Mouse (Mus musculus): ENCODE measurements around the gene Sema6b. TPM values are rescaled to one million over a fixed set of nuclear protein-coding genes. Genes with fewer than 3 reads are reported as not detected.

The Sema6b gene
- polyA plus RNA-seq, 1 experiment from 2014 or later: 9.4 TPM

DNA sequence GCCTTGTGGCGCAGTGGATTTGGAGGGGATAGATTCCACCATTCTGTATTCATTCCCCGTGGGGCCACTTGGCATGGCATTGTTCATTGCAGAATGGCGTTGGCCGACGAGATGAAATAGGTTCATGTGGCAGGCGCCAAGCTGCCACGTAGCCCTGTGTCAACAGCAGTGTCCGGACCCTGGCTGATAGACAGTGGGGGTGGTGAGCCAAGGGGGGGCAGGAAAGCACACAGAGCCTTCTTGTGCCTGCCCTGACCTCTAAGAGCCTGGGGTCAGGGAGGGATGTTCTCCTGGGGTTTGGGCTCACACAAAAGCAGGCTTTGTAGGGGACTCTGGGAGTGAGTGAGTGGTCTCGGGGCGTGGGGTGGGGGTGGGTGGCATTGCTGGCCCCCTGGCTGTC is 30.5 kb upstream of the Sema6b start:
- H3K9me3 ChIP-seq (replicated peaks; ENCODE audit: control insufficient read depth, low read length): no peaks in the 10 kb centered on the region
- no peaks in the 10 kb centered on the region for H3K27me3 ChIP-seq (replicated peaks; ENCODE audit: control insufficient read depth, insufficient read depth, low read length)
- no peak overlapping the region for H3K9ac ChIP-seq (ENCODE audit: low read length)
- ATAC-seq (peak; percentile 22; the same call in 1 of the 2 replicates), DNase-seq (ENCODE audit: low spot score) (no peak)
- no peak overlapping the region for H3K27ac ChIP-seq (ENCODE audit: low read depth, low read length)
- 22% methylated on average over 10 of the region's 10 CpGs for WGBS
- peaks cover 16% of the 10 kb centered on the region for H3K36me3 ChIP-seq (ENCODE audit: control insufficient read depth, insufficient read depth, low read length)
- no peaks in the 10 kb centered on the region for H3K4me1 ChIP-seq (ENCODE audit: control insufficient read depth, insufficient read depth, low read length)
- H3K4me2 ChIP-seq (ENCODE audit: low read length): no peak overlapping the region
- no peak overlapping the region for H3K4me3 ChIP-seq (ENCODE audit: low read depth, low read length)

DNA sequence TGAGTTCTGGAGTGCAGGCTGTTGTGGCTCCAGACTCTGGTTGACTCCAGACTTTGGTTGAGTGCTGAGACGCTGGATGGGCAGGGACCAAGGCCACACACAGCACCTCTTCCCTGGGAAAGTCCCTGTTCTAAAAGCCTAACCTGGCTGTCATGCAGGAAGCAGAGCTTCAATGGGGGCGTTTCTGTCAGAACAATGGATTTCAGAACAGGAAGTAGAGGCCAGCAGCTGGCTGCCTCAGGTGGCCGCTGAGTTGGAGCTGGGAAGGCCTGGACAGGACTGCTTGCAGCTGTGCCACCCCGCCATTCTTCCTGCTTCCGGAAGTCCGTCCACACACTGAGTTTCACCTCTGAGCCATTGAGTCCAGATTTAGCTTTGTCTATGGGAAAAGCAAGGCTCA is 29.7 kb upstream of the Sema6b start:
- DNase-seq (ENCODE audit: low spot score) (no peak), ATAC-seq (no peak)
- H3K4me2 ChIP-seq (ENCODE audit: low read length): no peak overlapping the region
- H3K4me3 ChIP-seq (ENCODE audit: low read depth, low read length): no peak overlapping the region
- peaks cover 8% of the 10 kb centered on the region for H3K36me3 ChIP-seq (ENCODE audit: control insufficient read depth, insufficient read depth, low read length)
- no peak overlapping the region for H3K27ac ChIP-seq (ENCODE audit: low read depth, low read length)
- no peaks in the 10 kb centered on the region for H3K27me3 ChIP-seq (replicated peaks; ENCODE audit: control insufficient read depth, insufficient read depth, low read length)
- H3K9me3 ChIP-seq (replicated peaks; ENCODE audit: control insufficient read depth, low read length): no peaks in the 10 kb centered on the region
- H3K4me1 ChIP-seq (ENCODE audit: control insufficient read depth, insufficient read depth, low read length): no peaks in the 10 kb centered on the region
- WGBS: 57% methylated on average over 6 of the region's 6 CpGs
- no peak overlapping the region for H3K9ac ChIP-seq (ENCODE audit: low read length)

DNA sequence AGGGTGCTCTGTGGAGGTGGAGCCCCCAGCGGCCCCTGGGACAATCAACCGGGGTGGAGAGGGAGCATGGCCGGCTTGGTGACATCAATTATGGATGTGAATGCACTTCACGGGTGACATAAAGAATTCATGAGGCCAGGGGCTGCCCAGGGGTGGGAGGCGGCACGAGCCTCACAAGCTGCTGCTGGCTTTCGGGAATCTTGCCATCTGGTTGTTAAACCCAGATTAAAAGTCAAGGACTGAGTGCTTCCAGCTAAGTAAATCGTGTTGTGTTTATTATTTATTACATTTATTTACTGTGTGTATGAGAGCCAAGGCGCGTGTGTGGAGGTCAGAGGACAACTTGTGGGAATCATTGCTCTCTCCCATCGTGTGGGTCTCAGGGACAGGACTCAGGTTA is 25.5 kb upstream of the Sema6b start:
- Histone ChIP-seq H3K9ac (ENCODE audit: low read length) (no peak overlapping the region), H3K27me3 (replicated peaks; ENCODE audit: control insufficient read depth, insufficient read depth, low read length) (no peaks in the 10 kb centered on the region; the same call in 1 of the 2 replicates), H3K27ac (ENCODE audit: low read depth, low read length) (no peak overlapping the region), H3K4me3 (ENCODE audit: low read depth, low read length) (no peak overlapping the region), H3K4me1 (ENCODE audit: control insufficient read depth, insufficient read depth, low read length) (peaks cover 10% of the 10 kb centered on the region; the same call in 1 of the 2 replicates), H3K4me2 (ENCODE audit: low read length) (no peak overlapping the region), H3K9me3 (replicated peaks; ENCODE audit: control insufficient read depth, low read length) (no peaks in the 10 kb centered on the region), H3K36me3 (ENCODE audit: control insufficient read depth, insufficient read depth, low read length) (no peaks in the 10 kb centered on the region)
- DNase-seq (ENCODE audit: low spot score) (no peak), ATAC-seq (no peak)
- 61% methylated on average over 11 of the region's 11 CpGs for WGBS

DNA sequence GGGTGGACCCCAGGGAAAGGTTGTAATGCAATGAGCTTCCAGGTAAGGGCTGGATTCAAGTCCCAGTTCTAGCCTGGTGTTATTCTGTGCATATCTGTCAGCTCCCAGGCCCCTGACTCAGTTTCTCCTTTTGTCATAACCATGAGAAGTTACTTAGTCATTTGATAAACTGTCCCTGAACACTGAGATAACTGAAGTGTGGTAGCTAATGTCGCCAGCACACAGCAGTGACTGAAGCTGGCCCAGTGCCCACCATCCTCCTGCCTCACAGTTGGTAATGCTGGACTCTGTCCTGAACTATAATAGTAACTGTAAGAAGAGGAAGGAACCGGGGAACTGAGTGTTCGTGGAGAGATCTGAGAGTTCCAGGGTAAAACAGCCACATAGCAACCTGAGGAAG is 24.4 kb upstream of the Sema6b start:
- 79% methylated on average over 3 of the region's 3 CpGs for WGBS
- peaks cover 10% of the 10 kb centered on the region; the same call in 1 of the 2 replicates for H3K4me1 ChIP-seq (ENCODE audit: control insufficient read depth, insufficient read depth, low read length)
- no peaks in the 10 kb centered on the region; the same call in 1 of the 2 replicates for H3K27me3 ChIP-seq (replicated peaks; ENCODE audit: control insufficient read depth, insufficient read depth, low read length)
- H3K9me3 ChIP-seq (replicated peaks; ENCODE audit: control insufficient read depth, low read length): no peaks in the 10 kb centered on the region
- no peak overlapping the region for H3K4me3 ChIP-seq (ENCODE audit: low read depth, low read length)
- no peak overlapping the region for H3K9ac ChIP-seq (ENCODE audit: low read length)
- no peak overlapping the region for H3K4me2 ChIP-seq (ENCODE audit: low read length)
- DNase-seq (ENCODE audit: low spot score) (no peak), ATAC-seq (no peak)
- no peaks in the 10 kb centered on the region for H3K36me3 ChIP-seq (ENCODE audit: control insufficient read depth, insufficient read depth, low read length)
- no peak overlapping the region for H3K27ac ChIP-seq (ENCODE audit: low read depth, low read length)

DNA sequence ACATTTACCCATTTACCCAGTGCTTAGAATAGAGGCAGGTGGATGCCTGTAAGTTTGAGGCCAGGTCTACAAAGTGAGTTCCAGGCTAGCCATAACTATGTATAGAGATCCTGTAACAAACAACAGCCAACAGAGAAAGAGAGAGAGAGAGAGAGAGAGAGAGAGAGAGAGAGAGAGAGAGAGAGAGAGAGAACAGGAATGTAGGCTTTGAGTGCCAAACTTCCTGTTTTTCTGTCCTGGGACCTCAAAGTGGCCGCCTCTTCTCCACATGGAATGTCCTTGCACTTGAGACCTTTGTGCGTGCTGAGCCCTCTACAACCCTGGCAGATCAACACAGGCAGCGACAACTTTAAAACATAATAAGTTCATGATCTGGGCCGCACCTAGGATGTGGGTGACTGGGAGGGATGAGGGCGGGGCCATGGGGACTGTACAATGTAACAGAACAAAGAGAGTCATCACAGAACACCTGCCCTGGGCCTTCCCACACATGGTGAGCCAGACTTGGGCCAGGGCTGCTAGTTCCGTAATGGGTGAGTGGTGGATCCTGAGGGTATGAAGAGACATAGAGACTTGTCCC is 23.5 kb upstream of the Sema6b start:
- DNase-seq (ENCODE audit: low spot score) (no peak), ATAC-seq (no peak)
- H3K9me3 ChIP-seq (replicated peaks; ENCODE audit: control insufficient read depth, low read length): no peaks in the 10 kb centered on the region
- H3K27me3 ChIP-seq (replicated peaks; ENCODE audit: control insufficient read depth, insufficient read depth, low read length): no peaks in the 10 kb centered on the region; the same call in 1 of the 2 replicates
- H3K9ac ChIP-seq (ENCODE audit: low read length): no peak overlapping the region
- no peaks in the 10 kb centered on the region for H3K36me3 ChIP-seq (ENCODE audit: control insufficient read depth, insufficient read depth, low read length)
- H3K4me1 ChIP-seq (ENCODE audit: control insufficient read depth, insufficient read depth, low read length): peaks cover 10% of the 10 kb centered on the region; the same call in 1 of the 2 replicates
- WGBS: 87% methylated on average over 6 of the region's 6 CpGs
- H3K27ac ChIP-seq (ENCODE audit: low read depth, low read length): no peak overlapping the region
- H3K4me3 ChIP-seq (ENCODE audit: low read depth, low read length): no peak overlapping the region
- peak overlapping the region; percentile 65 for H3K4me2 ChIP-seq (ENCODE audit: low read length)

DNA sequence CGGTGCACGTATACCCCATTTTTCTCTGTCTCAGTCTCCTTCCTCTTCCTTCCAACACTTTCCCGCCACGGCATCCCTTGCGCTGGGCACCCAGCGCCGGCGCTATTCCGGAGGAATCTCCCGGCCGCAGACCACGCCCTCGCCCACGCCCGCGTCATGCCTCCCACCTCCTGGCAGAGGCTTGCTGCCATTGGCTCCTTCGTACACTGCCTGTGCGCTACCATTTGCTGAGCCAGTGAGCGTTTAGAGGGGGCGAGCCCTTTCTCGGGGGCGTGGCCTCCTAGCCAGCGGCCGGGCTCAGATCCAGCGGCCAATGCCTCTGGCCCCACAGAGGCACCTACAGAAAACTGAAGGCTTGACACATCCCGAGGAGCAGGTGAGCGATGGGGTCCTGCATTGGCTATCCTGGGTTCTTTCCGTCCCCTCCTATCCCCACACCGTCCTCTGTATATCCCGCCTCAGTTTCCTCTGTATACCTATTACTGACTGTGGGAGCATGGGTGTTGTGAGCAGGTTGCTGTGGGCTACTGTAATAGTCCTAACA is 22.2 kb upstream of the Sema6b start, which contains the start of gene Tnfaip8l1:
Gene Tnfaip8l1, plus strand, starts transcription at position 247 of the 544 bp plus-strand sequence.
- DNase-seq (ENCODE audit: low spot score) (peak; percentile 96), ATAC-seq (peak; percentile 98)
- Histone ChIP-seq H3K9me3 (replicated peaks; ENCODE audit: control insufficient read depth, low read length) (no peaks in the 10 kb centered on the region), H3K36me3 (ENCODE audit: control insufficient read depth, insufficient read depth, low read length) (no peaks in the 10 kb centered on the region), H3K4me3 (ENCODE audit: low read depth, low read length) (peak within 1 kb of the TSS; percentile 36), H3K27ac (ENCODE audit: low read depth, low read length) (no peak within 1 kb of the TSS), H3K27me3 (replicated peaks; ENCODE audit: control insufficient read depth, insufficient read depth, low read length) (no peaks in the 10 kb centered on the region; the same call in 1 of the 2 replicates), H3K9ac (ENCODE audit: low read length) (peak within 1 kb of the TSS; percentile 55), H3K4me1 (ENCODE audit: control insufficient read depth, insufficient read depth, low read length) (peaks cover 10% of the 10 kb centered on the region; the same call in 1 of the 2 replicates), H3K4me2 (ENCODE audit: low read length) (peak within 1 kb of the TSS; percentile 65)
- WGBS: 1% methylated on average over 30 of the region's 30 CpGs

DNA sequence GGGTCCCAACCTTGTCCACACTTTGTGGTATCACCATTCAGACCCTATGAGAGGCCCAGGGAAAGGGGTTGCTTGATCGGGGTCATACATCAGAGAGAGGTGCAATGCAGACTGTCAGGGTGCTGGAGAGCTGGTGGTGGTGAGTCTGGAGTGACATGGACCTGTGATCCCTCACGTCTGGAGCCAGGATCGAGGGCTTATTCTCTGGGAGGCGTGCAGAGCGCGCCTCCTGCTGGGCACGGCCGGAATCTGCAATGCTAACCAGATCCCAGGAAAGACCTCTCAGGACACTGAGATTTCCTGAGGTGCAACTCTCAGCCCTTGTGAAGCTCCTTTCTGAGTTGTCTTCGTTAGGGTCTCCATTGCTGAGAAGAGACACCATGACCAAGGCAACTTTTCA is 19.6 kb upstream of the Sema6b start:
- peaks cover 6% of the 10 kb centered on the region; the same call in 1 of the 2 replicates for H3K27me3 ChIP-seq (replicated peaks; ENCODE audit: control insufficient read depth, insufficient read depth, low read length)
- WGBS: 4% methylated on average over 9 of the region's 9 CpGs

DNA sequence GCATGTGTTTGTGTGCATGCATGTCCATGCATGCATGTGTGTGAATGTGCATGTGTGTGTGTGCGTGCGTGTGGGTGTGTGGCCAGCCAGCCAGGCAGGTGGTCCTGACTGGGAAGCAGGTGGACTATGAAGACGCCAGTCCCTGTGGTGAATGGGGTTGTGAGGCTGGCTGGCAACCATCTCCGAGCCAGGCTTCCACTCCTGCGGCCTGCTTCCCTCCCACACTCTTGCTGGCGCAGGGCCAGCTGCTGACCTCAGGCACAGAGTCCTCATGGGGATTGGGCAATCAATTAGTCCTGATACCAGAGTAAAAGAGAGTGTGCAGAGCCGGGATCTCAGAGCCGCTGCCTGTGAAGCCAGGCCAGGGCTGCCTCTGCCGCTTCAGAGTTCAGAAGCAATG is 13.5 kb upstream of the Sema6b start:
- WGBS: 34% methylated on average over 9 of the region's 9 CpGs
- H3K36me3 ChIP-seq (ENCODE audit: control insufficient read depth, insufficient read depth, low read length): no peaks in the 10 kb centered on the region
- H3K4me3 ChIP-seq (ENCODE audit: low read depth, low read length): no peak overlapping the region
- DNase-seq (ENCODE audit: low spot score): peak; percentile 74
- H3K27me3 ChIP-seq (replicated peaks; ENCODE audit: control insufficient read depth, insufficient read depth, low read length): peaks cover 18% of the 10 kb centered on the region
- peak; percentile 64 for ATAC-seq
- no peaks in the 10 kb centered on the region for H3K9me3 ChIP-seq (replicated peaks; ENCODE audit: control insufficient read depth, low read length)
- H3K4me1 ChIP-seq (ENCODE audit: control insufficient read depth, insufficient read depth, low read length): no peaks in the 10 kb centered on the region
- no peak overlapping the region for H3K4me2 ChIP-seq (ENCODE audit: low read length)
- H3K27ac ChIP-seq (ENCODE audit: low read depth, low read length): no peak overlapping the region
- H3K9ac ChIP-seq (ENCODE audit: low read length): no peak overlapping the region

More for the DNA sequence above, 19.6 kb upstream of the Sema6b start:
- no peak overlapping the region for H3K4me3 ChIP-seq (ENCODE audit: low read depth, low read length)
- H3K9me3 ChIP-seq (replicated peaks; ENCODE audit: control insufficient read depth, low read length): no peaks in the 10 kb centered on the region
- no peak overlapping the region for H3K9ac ChIP-seq (ENCODE audit: low read length)
- no peaks in the 10 kb centered on the region for H3K36me3 ChIP-seq (ENCODE audit: control insufficient read depth, insufficient read depth, low read length)
- peak; percentile 68 for DNase-seq (ENCODE audit: low spot score)
- no peak for ATAC-seq
- no peak overlapping the region for H3K27ac ChIP-seq (ENCODE audit: low read depth, low read length)
- no peak overlapping the region for H3K4me2 ChIP-seq (ENCODE audit: low read length)
- H3K4me1 ChIP-seq (ENCODE audit: control insufficient read depth, insufficient read depth, low read length): peaks cover 10% of the 10 kb centered on the region; the same call in 1 of the 2 replicates

DNA sequence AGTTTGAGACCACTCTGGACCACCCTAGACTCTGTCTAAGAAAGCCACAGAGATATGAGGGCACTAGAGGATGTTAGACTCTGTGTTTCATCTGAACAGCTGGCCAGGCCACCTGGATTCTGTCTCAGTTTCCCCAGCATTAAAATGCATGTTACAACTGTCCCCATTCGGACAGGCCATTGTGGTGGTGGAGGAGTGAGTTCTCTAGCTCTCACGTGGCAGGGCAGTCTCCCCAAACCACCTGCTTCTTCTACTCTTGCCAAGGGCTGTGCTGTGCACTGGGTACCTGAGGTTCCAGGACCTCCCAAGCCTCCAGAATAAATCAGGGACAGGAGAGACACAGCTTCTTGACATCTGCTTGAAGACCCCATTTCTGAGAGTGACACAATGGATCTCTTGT is 9.8 kb upstream of the Sema6b start:
- Histone ChIP-seq H3K36me3 (ENCODE audit: control insufficient read depth, insufficient read depth, low read length) (no peaks in the 10 kb centered on the region), H3K9me3 (replicated peaks; ENCODE audit: control insufficient read depth, low read length) (no peaks in the 10 kb centered on the region), H3K4me3 (ENCODE audit: low read depth, low read length) (no peak overlapping the region), H3K27ac (ENCODE audit: low read depth, low read length) (no peak overlapping the region), H3K4me1 (ENCODE audit: control insufficient read depth, insufficient read depth, low read length) (no peaks in the 10 kb centered on the region), H3K4me2 (ENCODE audit: low read length) (no peak overlapping the region), H3K27me3 (replicated peaks; ENCODE audit: control insufficient read depth, insufficient read depth, low read length) (peaks cover 19% of the 10 kb centered on the region), H3K9ac (ENCODE audit: low read length) (no peak overlapping the region)
- WGBS: 41% methylated on average over 2 of the region's 2 CpGs
- ATAC-seq (no peak), DNase-seq (ENCODE audit: low spot score) (no peak)
